Mouse (Mus musculus) forebrain, embryonic 16.5 days (tissue): ENCODE measurements around the gene Bloc1s3. TPM values are rescaled to one million over a fixed set of nuclear protein-coding genes. Genes with fewer than 3 reads are reported as not detected.

Source experiments
- ATAC-seq: fragments of 200-750 bp; cut with Nextera tagmentation; 2 replicates; pipeline ENCODE4 v1.8.0; 2017; ENCODE audit warnings: mild to moderate bottlenecking, moderate library complexity
- H3K27ac ChIP-seq: fragments of 300-500 bp; sonication (generic); 2 replicates; pipeline ENCODE4 v1.5.1; 2014; ENCODE audit warnings: low read length, control low read depth
- H3K27me3 ChIP-seq: fragments of 300-500 bp; sonication (generic); replicated peaks from 2 replicates; pipeline ENCODE4 v1.6.1; 2014; ENCODE audit warnings: low read length; ENCODE audit not compliant: control insufficient read depth, insufficient read depth
- H3K36me3 ChIP-seq: fragments of 300-500 bp; sonication (generic); 2 replicates; pipeline ENCODE4 v1.6.1; 2014; ENCODE audit not compliant: control insufficient read depth, insufficient read depth
- H3K4me1 ChIP-seq: fragments of 300-500 bp; sonication (generic); replicated peaks from 2 replicates; pipeline ENCODE4 v1.6.1; 2014; ENCODE audit warnings: low read length; ENCODE audit not compliant: control insufficient read depth, insufficient read depth
- H3K4me2 ChIP-seq: fragments of 300-500 bp; sonication (generic); 2 replicates; pipeline ENCODE4 v1.6.1; 2014; ENCODE audit warnings: mild to moderate bottlenecking, low read length, control low read depth
- H3K4me3 ChIP-seq: fragments of 300-500 bp; sonication (generic); replicated peaks from 2 replicates; pipeline ENCODE4 v1.5.1; 2014; ENCODE audit warnings: mild to moderate bottlenecking, low read length, control low read depth
- H3K9ac ChIP-seq: fragments of 300-500 bp; sonication (generic); replicated peaks from 2 replicates; pipeline ENCODE4 v1.6.1; 2014; ENCODE audit warnings: low read depth, low read length, control low read depth
- H3K9me3 ChIP-seq: fragments of 300-500 bp; sonication (generic); 2 replicates; pipeline ENCODE4 v1.6.1; 2016; ENCODE audit warnings: low read length; ENCODE audit not compliant: control insufficient read depth
- WGBS: fragments of 180-500 bp; shearing (Covaris S2); extraction: QIAGEN DNeasy Blood & Tissue Kit; methylation state at CpG from one replicate; pipeline ENCODE4 v1.1.7; 2014; 5-methylcytosine and 5-hydroxymethylcytosine counted together
- polyA plus RNA-seq: library from polyadenylated mRNA; unstranded; fragments of >200 nt; fragmentation: Nextera tagmentation; extraction: Ambion mirVana; gene quantifications from 2 replicates; pipeline ENCODE4 v1.2.1, GENCODE M21; 2015

Gene Bloc1s3
- polyA plus RNA-seq, 1 experiment from 2014 or later, result 4.9 TPM

GRCm38 (mm10) chr7:19472403-19472802 lies 35.8 kb downstream of the Bloc1s3 start:
- Histone ChIP-seq H3K27me3 (peaks cover 61% of the 10 kb centered on the region), H3K9me3 (no peaks in the 10 kb centered on the region), H3K9ac (no peak overlapping the region), H3K4me3 (no peak overlapping the region), H3K4me2 (no peak overlapping the region), H3K36me3 (no peaks in the 10 kb centered on the region), H3K27ac (no peak overlapping the region), H3K4me1 (peaks cover 3% of the 10 kb centered on the region; the same call in 1 of the 2 replicates)
- WGBS, result 45% methylated on average over 4 of the region's 4 CpGs
- no peak for ATAC-seq

DNA sequence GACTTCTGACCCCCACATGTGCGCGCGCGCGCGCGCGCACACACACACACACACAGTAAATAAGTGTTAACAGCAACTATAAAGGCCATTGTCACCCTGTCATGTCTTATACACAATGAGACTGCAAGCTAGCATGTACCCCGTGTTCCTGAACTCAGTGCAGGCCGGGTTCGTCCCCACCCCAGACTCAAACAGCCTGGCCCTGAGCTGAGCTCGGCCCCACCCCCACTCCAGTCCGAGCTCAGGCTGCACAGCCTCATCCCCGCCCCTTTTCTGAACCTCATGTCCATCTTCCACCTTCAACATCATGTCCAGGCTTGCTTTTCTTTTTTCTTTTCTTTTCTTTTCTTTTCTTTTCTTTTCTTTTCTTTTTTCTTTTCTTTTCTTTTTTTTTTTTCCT lies 37.9 kb downstream of the Bloc1s3 start:
- Histone ChIP-seq H3K9ac (no peak overlapping the region), H3K4me1 (peaks cover 3% of the 10 kb centered on the region; the same call in 1 of the 2 replicates), H3K9me3 (no peaks in the 10 kb centered on the region), H3K4me2 (no peak overlapping the region), H3K27ac (no peak overlapping the region), H3K4me3 (no peak overlapping the region), H3K27me3 (peaks cover 63% of the 10 kb centered on the region), H3K36me3 (no peaks in the 10 kb centered on the region)
- WGBS, result 12% methylated on average over 14 of the region's 14 CpGs
- no peak for ATAC-seq

DNA sequence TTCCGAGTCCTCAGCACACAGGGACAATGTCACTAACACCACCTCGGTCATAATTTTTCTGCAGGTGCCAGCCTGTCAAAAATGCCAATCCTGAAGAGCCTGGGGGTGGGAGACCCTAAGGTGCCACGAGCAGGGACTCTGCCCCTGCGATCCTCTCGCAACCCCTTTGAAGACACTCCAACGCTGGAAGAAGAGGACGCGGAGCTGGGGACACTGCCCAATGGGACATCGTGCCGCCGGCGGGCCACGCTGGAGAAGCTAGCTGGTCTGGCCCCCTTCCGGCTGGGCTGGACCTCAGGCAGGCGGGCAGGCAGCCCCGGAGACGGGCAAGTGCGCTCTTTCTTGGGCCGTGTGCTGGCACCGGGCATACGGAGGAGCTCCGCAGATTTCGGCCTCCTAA lies 38.8 kb downstream of the Bloc1s3 start:
- no peak for ATAC-seq
- no peak overlapping the region for H3K4me2 ChIP-seq
- no peaks in the 10 kb centered on the region for H3K9me3 ChIP-seq
- peaks cover 3% of the 10 kb centered on the region; the same call in 1 of the 2 replicates for H3K4me1 ChIP-seq
- no peak overlapping the region for H3K9ac ChIP-seq
- H3K27me3 ChIP-seq, result peaks cover 60% of the 10 kb centered on the region
- H3K27ac ChIP-seq, result no peak overlapping the region
- no peak overlapping the region for H3K4me3 ChIP-seq
- 19% methylated on average over 22 of the region's 23 CpGs for WGBS
- H3K36me3 ChIP-seq, result no peaks in the 10 kb centered on the region

DNA sequence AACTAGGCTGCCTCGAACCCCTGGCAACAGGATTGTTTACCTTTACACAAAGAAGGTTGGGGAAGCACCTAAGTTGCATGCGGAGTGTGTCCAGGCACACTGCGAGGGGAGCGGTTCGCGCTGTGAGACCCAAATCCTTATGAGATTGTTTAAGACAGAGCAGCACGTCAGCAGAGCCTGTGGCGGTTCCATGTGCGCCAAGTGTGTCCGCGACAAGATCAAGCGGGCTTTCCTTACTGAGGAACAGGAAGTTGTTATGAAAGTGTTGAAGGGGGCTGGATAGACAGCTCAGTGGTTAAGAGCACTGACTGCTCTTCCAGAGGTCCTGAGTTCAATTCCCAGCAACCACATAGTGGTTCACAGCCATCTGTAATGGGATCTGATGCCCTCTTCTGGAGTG lies 39.9 kb downstream of the Bloc1s3 start:
- WGBS, result 64% methylated on average over 12 of the region's 12 CpGs
- Histone ChIP-seq H3K4me1 (0 out of 2 replicates have a peak, but pooled peaks cover 2% of the 10 kb centered on the region), H3K9me3 (no peaks in the 10 kb centered on the region), H3K9ac (no peak overlapping the region), H3K27ac (no peak overlapping the region), H3K36me3 (no peaks in the 10 kb centered on the region), H3K27me3 (peaks cover 54% of the 10 kb centered on the region), H3K4me2 (no peak overlapping the region), H3K4me3 (no peak overlapping the region)
- no peak for ATAC-seq

GRCm38 (mm10) chr7:19467638-19468037 lies 40.5 kb downstream of the Bloc1s3 start:
- Histone ChIP-seq H3K9ac (no peak overlapping the region), H3K4me3 (no peak overlapping the region), H3K27me3 (peaks cover 48% of the 10 kb centered on the region), H3K36me3 (no peaks in the 10 kb centered on the region), H3K27ac (no peak overlapping the region), H3K4me1 (0 out of 2 replicates have a peak, but pooled peaks cover 2% of the 10 kb centered on the region), H3K9me3 (no peaks in the 10 kb centered on the region), H3K4me2 (no peak overlapping the region)
- ATAC-seq, result no peak
- 32% methylated on average over 6 of the region's 6 CpGs for WGBS

DNA sequence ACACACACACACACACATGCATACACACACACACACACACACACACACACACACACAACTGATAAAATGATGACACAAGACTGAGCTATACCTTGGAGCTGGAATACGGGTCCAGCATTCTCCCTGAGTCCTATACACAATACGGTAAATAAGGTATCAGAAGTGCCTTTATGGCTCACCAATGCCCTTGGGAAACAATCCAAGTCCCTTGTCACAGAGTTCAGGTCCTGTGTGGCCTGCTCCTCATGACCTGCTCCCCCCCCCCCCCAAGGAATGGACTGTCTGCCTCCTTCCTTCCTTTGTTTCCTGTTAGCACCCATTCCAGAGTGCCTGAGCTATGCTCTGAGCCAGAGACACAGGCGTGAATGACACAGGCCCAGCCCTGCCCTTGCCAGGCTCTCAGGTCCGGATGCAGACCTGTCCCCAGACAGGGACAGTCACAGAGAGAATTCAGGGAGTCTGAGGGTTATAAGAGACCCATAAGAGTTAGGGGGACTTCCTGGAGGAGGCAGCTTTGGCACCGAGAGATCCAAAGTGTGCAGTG lies 41.5 kb downstream of the Bloc1s3 start:
- H3K9me3 ChIP-seq, result no peaks in the 10 kb centered on the region
- no peak overlapping the region for H3K4me3 ChIP-seq
- WGBS, result 66% methylated on average over 5 of the region's 5 CpGs
- H3K9ac ChIP-seq, result no peak overlapping the region
- no peaks in the 10 kb centered on the region for H3K36me3 ChIP-seq
- ATAC-seq, result no peak
- H3K27ac ChIP-seq, result no peak overlapping the region
- 0 out of 2 replicates have a peak, but pooled peaks cover 2% of the 10 kb centered on the region for H3K4me1 ChIP-seq
- H3K27me3 ChIP-seq, result peaks cover 39% of the 10 kb centered on the region
- H3K4me2 ChIP-seq, result no peak overlapping the region

GRCm38 (mm10) chr7:19464367-19465307 lies 43.5 kb downstream of the Bloc1s3 start:
- no peak overlapping the region for H3K27ac ChIP-seq
- no peaks in the 10 kb centered on the region for H3K36me3 ChIP-seq
- H3K4me3 ChIP-seq, result no peak overlapping the region
- no peaks in the 10 kb centered on the region for H3K9me3 ChIP-seq
- peaks cover 21% of the 10 kb centered on the region for H3K27me3 ChIP-seq
- WGBS, result 9% methylated on average over 22 of the region's 22 CpGs
- H3K4me1 ChIP-seq, result peaks cover 4% of the 10 kb centered on the region
- no peak overlapping the region for H3K9ac ChIP-seq
- 0 out of 2 replicates have a peak overlapping the region, but pooled peaks have one; percentile 14 for H3K4me2 ChIP-seq
- peak; percentile 47 for ATAC-seq

DNA sequence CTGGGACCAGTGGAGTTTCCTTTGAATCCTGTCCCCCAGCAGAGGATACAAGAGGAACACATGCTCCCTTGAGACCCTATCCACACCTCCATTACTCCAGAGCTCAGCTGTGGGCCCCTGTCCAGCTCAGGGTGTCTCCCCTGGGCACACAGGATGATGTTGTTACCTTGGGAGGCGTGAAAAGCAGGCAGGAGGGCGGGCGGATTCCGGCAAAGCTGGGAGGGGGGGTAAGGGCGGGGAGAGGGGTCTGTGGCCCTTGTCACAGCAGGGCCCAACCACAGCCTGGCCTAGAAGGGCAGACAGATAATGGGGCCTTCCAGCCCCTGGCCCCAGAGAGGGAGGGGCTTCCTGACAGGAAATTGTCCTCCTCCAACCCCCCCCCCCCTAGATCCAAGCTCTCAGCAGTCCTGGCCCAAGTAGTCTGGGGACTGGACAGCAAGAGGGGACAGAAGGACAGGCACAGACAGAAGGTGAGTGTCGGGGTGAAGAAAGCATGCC lies 45.2 kb downstream of the Bloc1s3 start, which contains the start of gene Exoc3l2:
Exoc3l2 (plus strand) TSS at position 448 of the 498 bp plus-strand sequence.
- Histone ChIP-seq H3K9ac (no peak within 1 kb of the TSS), H3K4me2 (no peak within 1 kb of the TSS), H3K27ac (no peak within 1 kb of the TSS), H3K27me3 (peaks cover 10% of the 10 kb centered on the region), H3K4me1 (peaks cover 8% of the 10 kb centered on the region), H3K9me3 (no peaks in the 10 kb centered on the region), H3K4me3 (no peak within 1 kb of the TSS), H3K36me3 (no peaks in the 10 kb centered on the region)
- 24% methylated on average over 6 of the region's 6 CpGs for WGBS
- ATAC-seq, result no peak

GRCm38 (mm10) chr7:19462443-19462842 lies 45.7 kb downstream of the Bloc1s3 start:
- no peak for ATAC-seq
- Histone ChIP-seq H3K27me3 (peaks cover 7% of the 10 kb centered on the region), H3K4me2 (no peak overlapping the region), H3K36me3 (no peaks in the 10 kb centered on the region), H3K9me3 (no peaks in the 10 kb centered on the region), H3K27ac (no peak overlapping the region), H3K4me3 (no peak overlapping the region), H3K4me1 (peaks cover 12% of the 10 kb centered on the region), H3K9ac (no peak overlapping the region)
- 66% methylated on average over 4 of the region's 4 CpGs for WGBS
